Mouse (Mus musculus) left cerebral cortex, postnatal 25 days (tissue): ENCODE measurements around the gene Ctso. TPM values are rescaled to one million over a fixed set of nuclear protein-coding genes. Genes with fewer than 3 reads are reported as not detected.

Source experiments
- DNase-seq, 2 experiments: peaks; one replicate each; pipeline ENCODE4 v3.0.0; 2022; ENCODE audit warnings: low spot score in 2 of 2, mixed read lengths in 1 of 2
- intact Hi-C: fragments of 180-260 bp; cut with DNase I; formaldehyde crosslinking; loops from one replicate; pipeline ENCODE4 v1.15.1; 2025
- total RNA-seq, 2 experiments: library from RNA; stranded (reverse); gene quantifications; 2 replicates each; pipeline ENCODE4 v1.2.3; 2021

The Ctso gene
- 10 to 100 TPM; 15.3 to 15.5 TPM for total RNA-seq

GRCm38 (mm10) chr3:81932141-81933101 is at the start of gene Ctso:
Gene Ctso (plus strand): TSS chr3:81932601.
- DNase-seq = peak; percentile 78 to 88
- intact Hi-C loops = loop anchor here (2.0 to 5.0 kb wide), 2 partner anchors 96 to 415 kb away; no protein-coding TSS in a partner anchor

- intact Hi-C loops = no loop called here
These were observed 48.5 kb upstream of the Ctso start for GRCm38 (mm10) chr3:81883916-81884315.

GRCm38 (mm10) chr3:81885566-81885965 is 46.8 kb upstream of the Ctso start:
- DNase-seq = no peak
- intact Hi-C loops = no loop called here

More at GRCm38 (mm10) chr3:81883916-81884315, 48.5 kb upstream of the Ctso start:
- DNase-seq = no peak

GRCm38 (mm10) chr3:81889137-81889536 is 43.3 kb upstream of the Ctso start:
- DNase-seq = no peak
- intact Hi-C loops = no loop called here

GRCm38 (mm10) chr3:81910286-81911036 is 21.9 kb upstream of the Ctso start:
- DNase-seq = no peak
- intact Hi-C loops = no loop called here

GRCm38 (mm10) chr3:81916030-81916686 is 16.2 kb upstream of the Ctso start:
- DNase-seq = peak in 1 of 2 experiments; percentile 59
- intact Hi-C loops = loop anchor here (5.0 kb wide), 2 partner anchors 109 to 129 kb away; no protein-coding TSS in a partner anchor

GRCm38 (mm10) chr3:81917354-81917935 is 15.0 kb upstream of the Ctso start:
- DNase-seq = no peak
- intact Hi-C loops = loop anchor here (5.0 kb wide), 2 partner anchors 110 to 130 kb away; no protein-coding TSS in a partner anchor

GRCm38 (mm10) chr3:81918215-81918614 is 14.2 kb upstream of the Ctso start:
- intact Hi-C loops = loop anchor here (5.0 kb wide), 2 partner anchors 111 to 131 kb away; no protein-coding TSS in a partner anchor
- DNase-seq = no peak

- DNase-seq = no peak
- intact Hi-C loops = loop anchor here (5.0 to 10.0 kb wide), 4 partner anchors 112 to 1835 kb away; no protein-coding TSS in a partner anchor
These were observed 12.7 kb upstream of the Ctso start for GRCm38 (mm10) chr3:81919681-81920080.

GRCm38 (mm10) chr3:81922910-81923309 is 9.5 kb upstream of the Ctso start:
- no peak for DNase-seq
- intact Hi-C loops = loop anchor here (10.0 kb wide), 2 partner anchors 1558 to 1838 kb away; no protein-coding TSS in a partner anchor

- intact Hi-C loops = loop anchor here (2.0 to 10.0 kb wide), 4 partner anchors 888 to 1840 kb away; partner anchors contain the start of gene Pdgfc
- DNase-seq = peak; percentile 68 to 83
These were observed 7.5 kb upstream of the Ctso start for GRCm38 (mm10) chr3:81924931-81925330.

GRCm38 (mm10) chr3:81925856-81926255 is 6.5 kb upstream of the Ctso start:
- DNase-seq = peak in 1 of 2 experiments; percentile 22
- intact Hi-C loops = loop anchor here (2.0 to 10.0 kb wide), 5 partner anchors 889 to 1841 kb away; partner anchors contain the start of genes Gria2 and Pdgfc

- DNase-seq = peak in 1 of 2 experiments; percentile 39
These were observed 5.6 kb upstream of the Ctso start for GRCm38 (mm10) chr3:81926764-81927325.

GRCm38 (mm10) chr3:81929073-81929472 is 3.3 kb upstream of the Ctso start:
- DNase-seq = no peak
- intact Hi-C loops = loop anchor here (10.0 kb wide), 2 partner anchors 1564 to 1844 kb away; no protein-coding TSS in a partner anchor

More at GRCm38 (mm10) chr3:81926764-81927325, 5.6 kb upstream of the Ctso start:
- intact Hi-C loops = loop anchor here (2.0 to 10.0 kb wide), 3 partner anchors 1124 to 1842 kb away; partner anchors contain the start of gene Gria2

- DNase-seq = no peak
- intact Hi-C loops = loop anchor here (2.0 to 5.0 kb wide), 2 partner anchors 97 to 416 kb away; no protein-coding TSS in a partner anchor
These were observed 706 bp upstream of the Ctso start for GRCm38 (mm10) chr3:81931695-81932094.

GRCm38 (mm10) chr3:81933348-81933747 is 947 bp downstream of the Ctso start:
- no peak for DNase-seq
- intact Hi-C loops = loop anchor here (2.0 to 5.0 kb wide), 2 partner anchors 95 to 414 kb away; no protein-coding TSS in a partner anchor

- intact Hi-C loops = no loop called here
- no peak for DNase-seq
These were observed 6.5 kb downstream of the Ctso start for GRCm38 (mm10) chr3:81938924-81939323.

- intact Hi-C loops = no loop called here
- DNase-seq = no peak
These were observed 9.9 kb downstream of the Ctso start for GRCm38 (mm10) chr3:81942341-81942740.
